8 mouse cellular contexts compared by ENCODE assay signal in genomic region chr9:57072989-57073789, GRCm38 (mm10). TPM values are rescaled to one million over a fixed set of nuclear protein-coding genes. Genes with fewer than 3 reads are reported as not detected.
DNase-seq lines count a peak whose midpoint lies in the region; ATAC-seq and TF ChIP-seq lines count a peak whose summit lies in the region.

No protein-coding gene starts in this region.

- no peaks in the 10 kb centered on the region for H3K27me3 ChIP-seq in kidney, embryonic 14.5 days (ENCODE audit: control insufficient read depth, insufficient read depth, low read length)
- no peaks in the 10 kb centered on the region for H3K27me3 ChIP-seq in limb, embryonic 15.5 days

- TF ChIP-seq CTCF in bone marrow macrophage, adult 2 months (IDR thresholded peaks at IDR 0.05; ENCODE audit: low read depth, low read length): no peak
- peak; percentile 22; the same call in 1 of the 2 replicates for TF ChIP-seq CTCF in embryonic fibroblast, embryonic 13.5 days (IDR thresholded peaks at IDR 0.05; ENCODE audit: borderline replicate concordance, insufficient read depth, low read length)

- H3K4me2 ChIP-seq in kidney, embryonic 14.5 days (replicated peaks; ENCODE audit: low read depth, low read length): peak overlapping the region; percentile 57
- H3K4me2 ChIP-seq in limb, embryonic 15.5 days: peak overlapping the region; percentile 84

- H3K9ac ChIP-seq in kidney, embryonic 14.5 days (ENCODE audit: low read depth, low read length): peak overlapping the region; percentile 81
- peak overlapping the region; percentile 74 for H3K9ac ChIP-seq in limb, embryonic 15.5 days

- TF ChIP-seq POLR2A in bone marrow macrophage, adult 2 months (IDR thresholded peaks at IDR 0.05; ENCODE audit: borderline replicate concordance, low read depth, low read length): no peak
- TF ChIP-seq POLR2A in embryonic fibroblast, embryonic 13.5 days (IDR thresholded peaks at IDR 0.05; ENCODE audit: low read depth, low read length): peak; percentile 58

- peak overlapping the region; percentile 96 for H3K27ac ChIP-seq in bone marrow macrophage, adult 2 months (ENCODE audit: insufficient read depth, low read depth, low read length)
- peak overlapping the region; percentile 89 for H3K27ac ChIP-seq in embryonic fibroblast, embryonic 13.5 days (ENCODE audit: insufficient read depth, low read length)
- H3K27ac ChIP-seq in kidney, embryonic 14.5 days (ENCODE audit: low read depth, low read length): peak overlapping the region; percentile 99
- peak overlapping the region; percentile 100 for H3K27ac ChIP-seq in limb, embryonic 15.5 days

- DNase-seq in A20 (ENCODE audit: low read depth, low spot score): peak; percentile 99
- DNase-seq in heart, adult 9 months (ENCODE audit: low spot score in 2 of 2): peak; percentile 100
- DNase-seq in monocyte, adult 2 months (ENCODE audit: low read depth in 1 of 2, low spot score in 2 of 2): peak; percentile 91 to 98
- DNase-seq in spleen, postnatal 36 days (ENCODE audit: low spot score in 2 of 2): peak; percentile 98 to 100

- no peaks in the 10 kb centered on the region for H3K9me3 ChIP-seq in kidney, embryonic 14.5 days (ENCODE audit: control insufficient read depth, low read length)
- no peaks in the 10 kb centered on the region for H3K9me3 ChIP-seq in limb, embryonic 15.5 days

- WGBS in kidney, embryonic 14.5 days: under 1% methylated on average over 53 of the region's 54 CpGs
- WGBS in limb, embryonic 15.5 days: under 1% methylated on average over 50 of the region's 54 CpGs

- H3K4me1 ChIP-seq in bone marrow macrophage, adult 2 months (ENCODE audit: control insufficient read depth, insufficient read depth, low read length): peaks cover 7% of the 10 kb centered on the region
- no peaks in the 10 kb centered on the region for H3K4me1 ChIP-seq in embryonic fibroblast, embryonic 13.5 days (ENCODE audit: control insufficient read depth, insufficient read depth, low read length)
- peaks cover 12% of the 10 kb centered on the region; the same call in 1 of the 2 replicates for H3K4me1 ChIP-seq in kidney, embryonic 14.5 days (ENCODE audit: control insufficient read depth, insufficient read depth, low read length)
- peaks cover 30% of the 10 kb centered on the region for H3K4me1 ChIP-seq in limb, embryonic 15.5 days

- no peaks in the 10 kb centered on the region for H3K36me3 ChIP-seq in kidney, embryonic 14.5 days (ENCODE audit: control insufficient read depth, insufficient read depth, low read length)
- no peaks in the 10 kb centered on the region for H3K36me3 ChIP-seq in limb, embryonic 15.5 days

- ATAC-seq in kidney, embryonic 14.5 days (ENCODE audit: low FRiP score, low TSS enrichment): peak; percentile 78
- ATAC-seq in limb, embryonic 15.5 days (ENCODE audit: insufficient number of reproducible peaks, low FRiP score, low TSS enrichment, low read depth): peak; percentile 83

- H3K4me3 ChIP-seq in bone marrow macrophage, adult 2 months (ENCODE audit: insufficient read depth, low read length): peak overlapping the region; percentile 89
- peak overlapping the region; percentile 91 for H3K4me3 ChIP-seq in embryonic fibroblast, embryonic 13.5 days (ENCODE audit: insufficient read depth, low read length)
- H3K4me3 ChIP-seq in kidney, embryonic 14.5 days (ENCODE audit: low read length): peak overlapping the region; percentile 81
- H3K4me3 ChIP-seq in limb, embryonic 15.5 days: peak overlapping the region; percentile 61

RNA-seq across cellular contexts. Expression of gene Sin3a, which starts 1.3 kb away (rescaled TPM):
- 30.5 and 37.1 TPM in 2 replicates for polyA plus RNA-seq in bone marrow macrophage, adult 2 months (2012; ENCODE audit: insufficient read depth, insufficient read length, missing spikeins)
- polyA plus RNA-seq in embryonic fibroblast, embryonic 13.5 days (2011; ENCODE audit: insufficient read length, low read depth, missing spikeins): 34.3 and 49.7 TPM in 2 replicates
- 28.9 and 53.2 TPM in 2 replicates for polyA plus RNA-seq in kidney, embryonic 14.5 days (2014; fragmentation: Nextera tagmentation; extraction: Ambion mirVana)
- polyA plus RNA-seq in limb, embryonic 15.5 days (2015; fragmentation: Nextera tagmentation; extraction: Ambion mirVana): 26.5 and 27.1 TPM in 2 replicates

RNA-seq across cellular contexts. Expression of gene Man2c1, which starts 57.3 kb away (rescaled TPM):
- 83.8 and 117 TPM in 2 replicates for polyA plus RNA-seq in bone marrow macrophage, adult 2 months (2012; ENCODE audit: insufficient read depth, insufficient read length, missing spikeins)
- 81.2 and 86.1 TPM in 2 replicates for polyA plus RNA-seq in embryonic fibroblast, embryonic 13.5 days (2011; ENCODE audit: insufficient read length, low read depth, missing spikeins)
- 28.5 and 38.7 TPM in 2 replicates for polyA plus RNA-seq in kidney, embryonic 14.5 days (2014; fragmentation: Nextera tagmentation; extraction: Ambion mirVana)
- 64.6 and 67.1 TPM in 2 replicates for polyA plus RNA-seq in limb, embryonic 15.5 days (2015; fragmentation: Nextera tagmentation; extraction: Ambion mirVana)

Comparison
In these comparisons a context has a peak if more than half of its experiments do, and no peak if none do; other contexts are left out.
1. Peak in every context shown above with its lines: DNase-seq, ATAC-seq, H3K4me3 ChIP-seq and H3K27ac ChIP-seq.